Mouse (Mus musculus) kidney, embryonic 14.5 days (tissue): ENCODE measurements around the gene Ifih1. TPM values are rescaled to one million over a fixed set of nuclear protein-coding genes. Genes with fewer than 3 reads are reported as not detected.

ENCODE experiments used
- ATAC-seq: fragments of 200-750 bp; cut with Nextera tagmentation; 2 replicates; pipeline ENCODE4 v1.8.0; 2017; ENCODE audit warnings: moderate number of reproducible peaks, mild to moderate bottlenecking, moderate TSS enrichment, moderate library complexity; ENCODE audit not compliant: low FRiP score, low TSS enrichment
- H3K27ac ChIP-seq: fragments of 300-500 bp; sonication (generic); 2 replicates; pipeline ENCODE4 v1.5.1; 2014; ENCODE audit warnings: low read depth, mild to moderate bottlenecking, low read length, moderate library complexity, mixed read lengths
- H3K27me3 ChIP-seq: fragments of 300-500 bp; sonication (generic); 2 replicates; pipeline ENCODE4 v1.6.1; 2014; ENCODE audit warnings: mild to moderate bottlenecking, low read length; ENCODE audit not compliant: control insufficient read depth, insufficient read depth
- H3K36me3 ChIP-seq: fragments of 300-500 bp; sonication (generic); 2 replicates; pipeline ENCODE4 v1.6.1; 2014; ENCODE audit warnings: low read length, mixed read lengths; ENCODE audit not compliant: control insufficient read depth, insufficient read depth
- H3K4me1 ChIP-seq: fragments of 300-500 bp; sonication (generic); 2 replicates; pipeline ENCODE4 v1.6.1; 2014; ENCODE audit warnings: low read length, mixed read lengths; ENCODE audit not compliant: control insufficient read depth, insufficient read depth
- H3K4me2 ChIP-seq: fragments of 300-500 bp; sonication (generic); replicated peaks from 2 replicates; pipeline ENCODE4 v1.6.1; 2014; ENCODE audit warnings: low read depth, mild to moderate bottlenecking, low read length
- H3K4me3 ChIP-seq: fragments of 300-500 bp; sonication (generic); 2 replicates; pipeline ENCODE4 v1.5.1; 2014; ENCODE audit warnings: mild to moderate bottlenecking, low read length
- H3K9ac ChIP-seq: fragments of 300-500 bp; sonication (generic); 2 replicates; pipeline ENCODE4 v1.6.1; 2014; ENCODE audit warnings: low read depth, mild to moderate bottlenecking, low read length, moderate library complexity
- H3K9me3 ChIP-seq: fragments of 300-500 bp; sonication (generic); 2 replicates; pipeline ENCODE4 v1.6.1; 2016; ENCODE audit warnings: low read length; ENCODE audit not compliant: control insufficient read depth
- WGBS: fragments of 180-500 bp; shearing (Covaris S2); extraction: QIAGEN DNeasy Blood & Tissue Kit; methylation state at CpG from one replicate; pipeline ENCODE4 v1.1.7; 2014; 5-methylcytosine and 5-hydroxymethylcytosine counted together
- polyA plus RNA-seq: library from polyadenylated mRNA; unstranded; fragments of >200 nt; fragmentation: Nextera tagmentation; extraction: Ambion mirVana; gene quantifications from 2 replicates; pipeline ENCODE4 v1.2.1, GENCODE M21; 2014

The Ifih1 gene
- polyA plus RNA-seq, 1 experiment from 2014 or later = 3.1 TPM

GRCm38 (mm10) chr2:62548104-62548503 lies 98.0 kb downstream of the Ifih1 start:
- Histone ChIP-seq H3K9me3 (no peaks in the 10 kb centered on the region), H3K4me1 (no peaks in the 10 kb centered on the region), H3K27ac (no peak overlapping the region), H3K4me2 (no peak overlapping the region), H3K4me3 (no peak overlapping the region), H3K36me3 (no peaks in the 10 kb centered on the region), H3K27me3 (no peaks in the 10 kb centered on the region), H3K9ac (no peak overlapping the region)
- ATAC-seq = no peak
- 95% methylated on average over 5 of the region's 5 CpGs for WGBS

Other genes starting within 250 kb of the Ifih1 start
- gene Dpp4, start 234.0 kb downstream of the Ifih1 start, polyA plus RNA-seq = 31.8 and 70.1 TPM in 2 replicates
- gene Gcg, start 162.6 kb downstream of the Ifih1 start, polyA plus RNA-seq = not detected in 2 replicates
- 4.1 and 4.8 TPM in 2 replicates for gene Fap, start 72.2 kb downstream of the Ifih1 start, polyA plus RNA-seq
- gene Gca, start 18.0 kb upstream of the Ifih1 start, polyA plus RNA-seq = 15.3 and 20.6 TPM in 2 replicates